Mouse (Mus musculus) heart, postnatal 25 days (tissue): ENCODE measurements around the gene Usp54. TPM values are rescaled to one million over a fixed set of nuclear protein-coding genes. Genes with fewer than 3 reads are reported as not detected.
"Not testable (repeated sequence)": the region's sequence is repeated elsewhere in the genome, so short reads cannot be mapped to it uniquely, and the experiment has no call there.

Experiments
- DNase-seq: peaks from one replicate; pipeline ENCODE4 v3.0.0; 2022; ENCODE audit warnings: low spot score
- intact Hi-C: fragments of 180-260 bp; cut with DNase I; formaldehyde crosslinking; loops from one replicate; pipeline ENCODE4 v1.15.1; 2025
- total RNA-seq, 2 experiments: library from RNA; stranded (reverse); gene quantifications; 2 replicates each; pipeline ENCODE4 v1.2.3; 2021

Gene Usp54
- total RNA-seq, 2 experiments from 2014 or later, result 16.6 to 17.6 TPM

DNA sequence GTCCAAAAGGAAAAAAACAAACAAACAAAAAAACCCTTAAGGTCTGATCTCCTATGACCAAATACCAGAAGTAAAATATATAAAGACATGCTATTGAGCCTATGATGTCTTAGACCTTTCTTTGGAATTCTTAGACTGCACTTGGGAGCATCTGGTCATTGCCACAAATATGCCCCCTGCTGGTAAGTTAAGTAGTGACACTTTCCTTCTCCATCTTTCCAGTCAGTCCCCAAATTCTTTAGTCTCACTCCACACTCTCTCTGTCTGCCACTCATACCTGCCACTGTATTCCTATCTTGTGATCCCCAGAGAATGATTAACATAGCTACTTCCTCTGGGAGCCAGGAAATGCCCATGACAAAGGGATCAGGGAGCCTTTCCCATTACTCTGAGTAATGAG, 17.5 kb upstream of the Usp54 start:
- DNase-seq, result no peak
- intact Hi-C loops, result loop anchor here (1.0 kb wide), 1 partner anchor 82 kb away; no protein-coding TSS in a partner anchor

DNA sequence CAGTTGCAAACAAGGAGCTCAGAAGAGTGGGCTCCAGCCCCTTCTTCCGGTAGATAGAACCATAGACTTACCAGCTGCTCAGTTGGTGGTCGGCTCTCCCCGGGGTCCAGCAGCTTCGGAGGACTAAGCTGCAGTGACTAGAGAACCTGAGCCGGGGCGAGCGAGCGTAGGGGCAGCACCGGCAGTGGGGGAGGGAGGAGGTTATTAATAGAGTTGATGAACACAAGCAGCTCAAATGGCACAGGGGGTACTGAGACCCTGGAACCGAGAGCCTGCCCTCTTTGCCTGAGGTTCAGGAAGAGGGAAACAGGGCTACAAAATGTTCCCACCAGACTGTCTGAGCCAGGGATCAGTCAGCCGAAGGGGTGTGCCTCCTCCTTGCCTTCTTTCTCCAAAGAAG, 15.5 kb upstream of the Usp54 start, which contains the start of gene Myoz1:
Myoz1 (minus strand) TSS at position 180 of the 400 bp plus-strand sequence.
- intact Hi-C loops, result no loop called here

DNA sequence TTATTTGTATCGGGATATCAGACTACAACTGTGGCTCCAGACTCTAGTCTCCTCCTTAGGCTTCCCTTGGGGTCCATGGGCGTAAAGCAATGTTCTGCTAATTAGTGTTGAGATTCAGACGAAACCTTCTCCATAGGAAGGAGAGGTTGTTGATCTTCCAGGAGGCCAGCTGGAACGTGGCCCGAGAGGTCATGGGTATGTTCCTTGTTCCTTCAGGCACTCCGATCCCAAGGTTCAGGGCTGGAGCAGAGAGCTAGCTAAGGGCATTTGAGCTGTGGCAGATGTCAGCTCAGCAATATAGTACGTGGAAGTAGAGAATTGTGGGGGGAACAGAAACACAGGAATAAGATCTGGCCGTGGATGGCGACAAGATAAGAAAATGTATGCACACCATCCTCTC, 14.9 kb upstream of the Usp54 start:
- intact Hi-C loops, result no loop called here
- no peak for DNase-seq

More for the DNA sequence above, 15.5 kb upstream of the Usp54 start, which contains the start of gene Myoz1:
- DNase-seq, result no peak

DNA sequence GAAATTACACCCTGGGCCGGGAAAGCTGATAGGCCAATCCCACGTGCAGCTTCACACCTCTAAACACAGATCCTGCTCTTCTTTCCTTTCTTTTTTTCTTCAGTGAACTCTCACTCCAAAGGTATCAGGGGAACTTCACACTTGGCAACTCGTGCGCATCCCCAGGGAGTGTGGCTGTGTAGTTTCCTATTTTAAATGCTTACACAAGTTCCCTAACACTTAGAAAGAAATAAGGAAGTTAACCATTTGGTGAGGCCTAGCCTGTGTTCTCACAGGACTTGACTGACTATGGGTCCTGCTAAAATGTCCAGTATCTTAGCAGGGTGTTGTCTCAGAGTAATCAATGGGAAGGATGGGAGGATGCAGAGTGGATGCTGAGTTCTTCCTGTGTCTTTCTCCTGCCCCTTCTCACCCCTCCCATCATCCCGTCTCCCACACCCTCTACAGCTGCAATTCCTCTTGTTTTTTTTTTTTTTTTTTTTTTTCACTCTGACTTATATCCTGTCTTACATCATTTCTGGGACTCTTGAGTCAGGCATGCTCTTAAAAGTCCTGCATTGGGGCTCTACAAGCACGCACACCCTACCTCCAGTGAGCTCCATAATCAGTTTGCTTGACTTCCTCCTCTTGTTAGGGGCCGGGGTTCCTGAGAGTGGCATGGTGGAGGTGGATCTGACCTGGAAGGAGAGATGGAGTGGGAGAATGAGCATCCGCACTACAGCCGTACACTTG, 14.0 kb upstream of the Usp54 start:
- no peak for DNase-seq

DNA sequence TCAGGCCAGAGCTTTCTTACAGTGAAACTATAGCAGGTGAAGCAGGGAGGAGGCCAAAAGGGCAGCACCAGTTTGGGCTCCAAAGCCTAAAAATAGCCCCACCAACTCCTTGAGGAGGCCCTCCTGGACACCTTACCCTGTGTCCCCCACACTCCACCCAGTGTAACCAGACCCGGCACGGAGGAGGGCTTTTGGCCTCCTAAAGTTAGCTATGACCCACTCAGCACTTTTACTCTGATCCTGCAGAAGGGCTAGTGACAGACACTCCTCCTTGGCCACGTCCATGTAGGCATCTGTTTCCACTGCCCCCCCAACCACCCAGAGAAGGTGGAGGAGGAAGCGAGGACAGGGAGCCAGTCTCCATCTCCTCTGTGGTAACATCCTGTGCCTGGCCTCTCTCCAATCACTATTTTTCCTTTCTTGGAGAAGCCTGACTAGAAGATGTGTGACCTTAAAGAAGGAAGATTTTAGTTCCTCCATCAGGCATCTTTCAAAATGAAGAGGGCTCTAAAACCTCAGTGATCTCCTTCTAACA, 10.9 kb upstream of the Usp54 start:
- no peak for DNase-seq

More for the DNA sequence above, 14.0 kb upstream of the Usp54 start:
- intact Hi-C loops, result no loop called here

DNA sequence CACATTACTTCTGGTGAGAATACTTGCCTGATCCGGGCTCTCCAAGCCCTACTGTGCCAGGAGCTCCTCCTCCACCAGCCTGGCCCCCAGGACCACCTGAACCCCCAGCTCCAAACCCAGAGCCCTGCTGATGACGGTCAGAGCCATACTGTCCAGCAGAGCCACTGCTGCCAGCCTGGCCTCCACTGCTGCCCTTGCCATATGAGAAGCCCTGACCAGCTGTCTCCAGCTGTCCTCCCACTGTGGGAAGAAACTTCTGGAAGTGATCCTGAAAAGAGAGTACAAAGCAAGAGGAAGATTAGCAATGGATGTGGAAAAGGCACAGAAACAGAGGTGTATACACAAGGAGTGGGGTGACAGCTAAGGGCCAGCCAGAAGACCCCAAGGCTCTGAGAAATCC, 10.1 kb upstream of the Usp54 start:
- intact Hi-C loops, result no loop called here
- DNase-seq, result peak; percentile 40

More for the DNA sequence above, 10.9 kb upstream of the Usp54 start:
- intact Hi-C loops, result no loop called here

DNA sequence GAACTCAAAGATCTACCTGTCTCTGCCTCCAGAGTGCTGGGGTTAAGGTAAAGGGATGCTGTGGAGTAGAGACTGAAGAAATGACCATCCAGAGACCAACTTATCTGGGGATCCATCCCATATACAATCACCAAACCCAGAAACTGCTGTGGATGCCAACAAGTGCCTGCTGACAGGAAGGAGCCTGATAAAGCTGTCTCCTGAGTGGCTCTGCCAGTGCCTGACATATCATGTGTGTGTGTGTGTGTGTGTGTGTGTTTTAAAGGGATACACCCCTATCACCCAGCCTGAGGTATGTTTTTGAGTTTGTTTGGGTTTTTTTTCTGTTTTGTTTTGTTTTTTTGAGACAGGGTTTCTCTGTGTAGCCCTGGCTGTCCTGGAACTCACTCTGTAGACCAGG, 5.5 kb upstream of the Usp54 start:
- intact Hi-C loops, result no loop called here
- no peak for DNase-seq

DNA sequence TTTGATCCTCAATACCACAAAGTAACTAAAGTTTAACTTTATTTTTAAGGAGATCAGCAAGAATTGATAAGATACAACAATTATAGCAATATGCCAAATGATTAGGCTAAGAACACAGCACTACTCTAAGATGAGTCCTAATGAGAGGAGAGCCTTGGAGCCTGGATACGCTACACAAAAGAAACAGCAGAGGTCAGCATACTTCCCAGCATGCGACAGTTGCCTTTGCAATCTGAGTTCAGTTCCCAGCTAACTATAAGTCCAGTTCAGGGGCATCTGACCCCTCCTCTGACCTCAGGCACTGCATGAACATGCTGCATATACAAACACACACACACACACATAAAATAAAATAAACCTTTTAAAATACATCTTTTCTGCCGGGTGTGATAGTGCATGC, 4.7 kb upstream of the Usp54 start:
- DNase-seq, result no peak
- intact Hi-C loops, result no loop called here

DNA sequence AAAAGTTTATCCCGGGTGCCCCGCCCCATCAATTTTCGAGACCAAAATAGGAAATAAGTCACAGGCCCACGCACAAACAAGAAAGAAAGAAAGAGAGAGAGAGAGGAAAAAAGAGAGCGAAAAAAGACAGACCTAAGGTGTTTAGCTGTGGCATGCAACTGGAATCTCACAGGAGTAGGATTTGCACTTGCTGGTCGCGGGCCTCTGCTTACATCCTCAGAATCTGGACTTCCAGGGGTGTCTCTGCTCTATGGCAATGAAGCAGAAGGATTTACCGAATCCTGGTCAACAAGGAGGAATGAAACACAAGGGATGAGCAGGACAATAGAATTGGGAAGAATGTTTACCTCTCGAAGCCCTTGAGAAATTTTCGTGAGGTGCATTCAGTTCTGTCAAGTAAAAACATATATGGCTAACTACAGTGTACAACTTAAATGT, 594 bp upstream of the Usp54 start:
- intact Hi-C loops, result loop anchor here (2.0 to 5.0 kb wide), 2 partner anchors 19 to 64 kb away; no protein-coding TSS in a partner anchor
- DNase-seq, result no peak

DNA sequence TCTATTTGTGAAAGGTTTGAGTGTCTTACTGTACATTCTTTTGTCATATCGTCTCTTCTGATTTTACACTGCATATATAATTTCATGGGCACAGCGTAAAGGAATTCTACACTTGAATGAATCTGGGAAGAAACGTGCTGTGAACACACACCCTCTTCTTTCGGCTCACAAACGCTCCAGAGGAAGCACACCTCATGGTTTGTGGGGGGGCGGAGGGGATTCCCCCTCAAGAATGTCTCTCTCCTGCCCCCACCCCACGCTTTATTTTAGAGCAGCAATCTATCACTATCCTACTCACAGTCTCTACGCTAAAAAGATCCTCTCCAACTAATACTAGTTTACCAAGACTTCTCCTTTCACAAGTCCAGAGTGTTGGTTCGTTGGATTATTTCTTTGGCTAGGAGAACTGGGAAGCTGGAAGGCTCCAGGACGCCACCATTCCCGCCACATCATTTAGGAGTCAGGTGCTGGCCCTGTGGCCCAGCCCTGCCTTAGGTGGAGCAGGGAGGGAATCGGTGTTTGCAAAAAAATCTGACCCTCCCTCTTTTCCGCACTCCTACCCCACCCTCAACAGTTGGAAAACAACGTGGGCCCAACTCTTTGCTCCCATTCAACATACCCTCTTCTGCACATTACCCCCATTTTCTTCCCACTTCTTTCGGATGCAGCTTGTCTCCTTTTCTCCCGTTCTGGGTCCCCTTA, 794 bp downstream of the Usp54 start:
- intact Hi-C loops, result loop anchor here (2.0 to 5.0 kb wide), 2 partner anchors 21 to 63 kb away; no protein-coding TSS in a partner anchor
- no peak for DNase-seq

DNA sequence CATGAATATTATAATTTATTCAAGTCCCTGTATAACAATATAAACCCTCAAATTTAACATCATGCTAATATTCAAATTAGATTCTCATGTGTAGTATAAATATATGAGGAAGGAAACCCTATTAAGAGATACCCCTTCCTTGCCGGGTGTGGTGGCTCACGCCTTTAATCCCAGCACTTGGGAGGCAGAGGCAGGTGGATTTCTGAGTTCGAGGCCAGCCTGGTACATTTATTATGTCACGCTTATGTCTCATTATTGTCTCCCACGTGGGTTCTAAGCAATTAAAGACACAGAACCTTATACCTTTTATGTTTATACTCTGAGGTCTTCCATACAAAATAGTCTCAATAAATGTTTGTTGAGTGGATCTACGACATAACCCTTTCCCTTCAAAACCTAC, 2.2 kb downstream of the Usp54 start:
- no peak for DNase-seq
- intact Hi-C loops, result no loop called here

DNA sequence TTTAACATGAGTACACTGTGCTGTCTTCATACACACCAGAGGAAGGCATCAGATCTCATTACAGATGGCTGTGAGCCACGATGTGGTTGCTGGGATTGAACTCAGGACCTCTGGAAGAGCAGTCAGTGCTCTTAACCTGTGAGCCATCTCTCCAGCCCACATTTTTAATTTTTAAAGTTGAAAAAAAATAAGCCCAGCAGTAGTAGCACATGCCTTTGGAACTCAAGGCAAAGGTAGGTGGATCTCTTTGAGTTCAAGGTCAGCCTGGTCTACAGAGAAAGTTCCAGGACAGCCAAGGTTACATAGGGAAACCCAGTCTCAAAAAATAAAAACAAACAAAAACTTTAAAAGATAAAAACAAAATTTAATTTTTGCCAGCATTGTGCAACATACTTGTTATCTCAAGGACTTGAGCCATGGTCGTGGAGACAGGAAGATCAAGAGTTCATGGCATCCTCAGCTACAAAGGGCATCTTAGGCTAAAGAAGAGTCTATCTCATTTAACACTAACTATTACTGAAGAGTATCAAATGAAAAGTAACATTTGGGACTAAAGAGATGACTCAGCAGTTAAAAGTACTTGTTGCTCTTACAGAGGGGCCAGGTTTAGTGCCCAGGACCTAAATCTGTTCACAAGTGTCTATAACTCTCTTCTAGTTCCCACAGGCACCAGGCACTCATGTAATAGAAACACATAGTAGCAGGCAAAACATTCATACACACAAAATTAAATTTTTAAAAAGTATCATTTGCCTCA, 2.9 kb downstream of the Usp54 start:
- no peak for DNase-seq
- intact Hi-C loops, result no loop called here

DNA sequence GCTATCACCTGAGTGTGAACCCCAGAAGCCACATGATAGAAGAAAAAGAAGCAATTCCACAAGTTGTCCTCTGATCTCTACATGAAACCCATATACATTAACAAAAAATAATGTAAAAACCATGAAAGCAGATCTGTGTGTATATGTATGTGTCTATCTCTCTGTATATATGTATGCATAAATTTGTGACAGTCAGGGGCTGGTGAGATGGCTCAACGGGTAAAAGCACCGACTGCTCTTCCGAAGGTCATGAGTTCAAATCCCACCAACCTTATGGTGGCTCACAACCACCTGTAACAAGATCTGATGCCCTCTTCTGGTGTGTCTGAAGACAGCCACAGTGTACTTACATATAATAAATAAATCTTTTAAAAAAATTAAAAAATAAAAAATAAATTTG, 3.9 kb downstream of the Usp54 start:
- intact Hi-C loops, DNase-seq: not testable (repeated sequence)

DNA sequence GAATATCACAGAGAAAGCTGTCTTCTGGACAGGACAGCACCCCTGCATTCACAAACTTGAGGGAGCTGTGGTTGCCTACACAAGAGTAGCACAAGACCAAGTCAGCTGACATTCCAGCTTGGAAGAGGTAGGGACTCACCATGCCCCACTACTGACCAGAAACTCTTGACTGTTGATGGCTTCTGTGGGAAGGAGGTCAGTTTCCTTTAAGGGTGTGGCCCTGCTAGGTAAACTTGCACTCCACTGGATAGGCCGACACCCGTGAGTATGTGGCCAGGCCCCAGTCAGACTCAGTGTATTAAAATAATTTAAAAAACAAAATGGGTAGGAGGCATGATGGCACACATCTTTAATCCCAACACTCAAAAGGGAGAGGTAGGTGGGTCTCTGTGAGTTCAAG, 5.3 kb downstream of the Usp54 start:
- intact Hi-C loops, result no loop called here
- no peak for DNase-seq

DNA sequence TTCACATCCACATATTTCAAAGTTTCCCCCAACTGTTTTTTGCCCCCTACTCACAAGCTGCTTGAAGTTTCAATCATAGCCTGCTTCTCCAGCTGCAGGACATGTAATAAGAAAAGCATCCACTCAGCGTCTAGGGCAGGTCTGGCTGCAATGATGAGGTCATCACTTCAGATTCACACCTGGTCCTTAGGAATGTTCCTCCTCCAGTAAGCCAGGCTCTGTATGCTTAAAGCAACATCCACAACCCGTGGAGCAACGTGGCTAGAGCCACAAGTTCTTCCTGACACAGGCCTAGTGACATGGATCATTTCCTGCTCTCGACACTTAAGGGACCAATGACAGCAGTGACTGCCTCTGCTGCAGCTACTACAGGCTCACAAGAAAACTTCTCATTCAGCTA, 9.6 kb downstream of the Usp54 start:
- intact Hi-C loops, result no loop called here

DNA sequence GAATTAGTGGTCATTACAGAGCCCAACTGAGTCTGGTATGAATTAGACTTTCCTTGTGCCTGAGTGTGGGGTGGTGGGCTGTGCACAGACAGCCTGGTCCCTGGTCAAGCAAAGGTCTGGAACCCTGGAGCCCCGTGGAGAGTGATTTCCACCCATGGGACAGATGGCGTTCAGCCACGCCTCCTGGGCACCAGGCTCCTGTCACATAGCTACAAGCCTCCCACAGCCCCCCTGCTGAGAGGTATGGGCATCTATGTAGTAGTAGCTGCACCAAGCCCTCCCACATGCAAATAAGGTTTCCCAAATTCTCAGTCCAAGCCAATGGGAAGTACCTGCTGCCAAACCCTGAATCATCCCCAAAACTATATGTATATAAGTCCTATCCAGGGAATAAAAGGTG, 13.9 kb downstream of the Usp54 start:
- intact Hi-C loops, result no loop called here
- no peak for DNase-seq

More for the DNA sequence above, 9.6 kb downstream of the Usp54 start:
- no peak for DNase-seq

DNA sequence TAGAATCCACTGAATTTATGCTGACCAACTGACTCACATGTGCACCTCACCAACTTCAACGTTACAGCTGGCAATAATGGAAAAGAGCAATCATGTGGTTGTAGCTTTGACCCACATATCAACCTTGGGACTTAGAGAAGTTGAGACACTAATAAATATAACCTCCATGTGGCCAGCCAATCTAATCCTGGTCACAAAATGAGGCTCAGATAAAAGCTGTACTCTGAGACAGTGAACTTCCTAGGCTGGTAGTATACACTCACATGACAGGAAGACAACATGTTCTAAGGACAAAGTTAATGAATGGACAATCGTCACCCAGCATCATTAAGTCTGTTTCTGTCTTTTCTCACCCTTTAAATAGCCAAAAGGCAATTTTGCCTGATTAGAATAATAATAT, 14.4 kb downstream of the Usp54 start:
- intact Hi-C loops, result no loop called here
- DNase-seq, result no peak

DNA sequence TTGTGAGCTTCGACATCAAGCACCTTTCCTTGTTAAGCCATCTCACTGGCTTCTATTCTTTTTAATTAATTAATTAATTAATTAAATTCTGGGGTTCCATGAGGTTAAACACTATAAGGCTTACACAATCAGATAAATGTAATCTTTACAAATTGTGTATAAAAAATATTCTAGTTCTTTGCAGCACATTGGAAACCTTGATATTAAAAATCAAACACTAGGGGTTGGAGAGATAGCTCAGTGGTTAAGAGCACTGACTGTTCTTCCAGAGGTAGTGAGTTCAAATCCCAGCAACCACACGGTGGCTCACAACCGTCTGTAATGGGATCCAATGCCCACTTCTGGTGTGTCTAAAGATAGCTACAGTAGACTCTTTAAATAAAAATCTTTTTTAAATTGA, 18.0 kb downstream of the Usp54 start:
- DNase-seq, result no peak
- intact Hi-C loops, result no loop called here

DNA sequence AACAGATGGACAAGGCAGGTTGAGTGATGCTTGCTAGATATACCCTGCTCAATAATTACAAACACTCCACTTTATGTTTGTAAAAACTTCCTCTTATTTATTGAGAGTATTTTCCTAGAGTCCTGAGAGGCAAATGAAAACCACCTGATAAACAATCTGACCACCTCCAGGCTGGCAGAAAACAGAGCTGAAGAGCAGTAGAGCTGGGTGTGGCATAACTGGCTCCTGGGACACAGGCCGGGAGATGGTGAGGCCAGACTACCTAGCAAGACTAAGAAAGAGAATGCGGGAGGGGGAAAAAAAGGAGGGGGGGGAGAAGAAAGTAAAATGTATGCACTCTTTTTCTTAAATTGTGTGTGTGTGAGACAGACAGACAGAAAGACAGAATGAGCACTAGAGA, 18.5 kb downstream of the Usp54 start:
- intact Hi-C loops, result no loop called here
- no peak for DNase-seq

DNA sequence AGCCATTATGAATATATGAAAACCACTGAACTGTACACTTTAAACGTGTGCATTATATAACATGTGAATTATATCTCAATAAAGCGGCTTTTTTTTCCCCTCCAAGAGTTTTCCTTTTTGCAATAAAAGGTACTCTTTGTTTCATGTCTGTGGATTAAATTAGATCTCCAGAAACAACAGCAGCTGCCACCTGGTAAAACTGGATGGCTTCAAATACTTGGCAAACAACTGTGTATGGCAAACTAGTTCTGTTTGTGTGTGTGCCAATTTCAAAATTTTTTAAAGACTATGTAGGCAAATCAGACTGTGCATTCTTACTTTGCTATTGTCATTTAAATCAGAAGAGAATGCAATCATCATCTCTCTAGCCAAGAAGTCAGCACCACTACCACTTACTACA, 19.0 kb downstream of the Usp54 start:
- intact Hi-C loops, result no loop called here
- DNase-seq, result no peak
